Mouse (Mus musculus) CH12.LX (cell line): ENCODE results near the gene Cd2. TPM values are rescaled to one million over a fixed set of nuclear protein-coding genes. Genes with fewer than 3 reads are reported as not detected.

ENCODE experiments used
- DNase-seq: peaks from one replicate; pipeline ENCODE4 v3.0.0-alpha.2; 2013; ENCODE audit errors: extremely low read depth
- H3K27ac ChIP-seq: 2 replicates; pipeline ENCODE4 v1.5.1; 2012; ENCODE audit warnings: low read depth, mild to moderate bottlenecking, control low read depth, moderate library complexity; ENCODE audit not compliant: insufficient read depth
- H3K27me3 ChIP-seq: replicated peaks from 2 replicates; pipeline ENCODE3; 2012; ENCODE audit warnings: inconsistent platforms
- H3K36me3 ChIP-seq, 2 experiments: replicated peaks in 1 of 2; 2 replicates each; pipeline versions ENCODE3 to v1.6.1; 2012; ENCODE audit warnings: inconsistent platforms in 1 of 2, low read length in 1 of 2, mild to moderate bottlenecking in 1 of 2, mixed read lengths in 1 of 2, moderate library complexity in 1 of 2; ENCODE audit not compliant: control insufficient read depth in 1 of 2, insufficient read depth in 1 of 2
- H3K4me1 ChIP-seq, 2 experiments: 2 replicates each; pipeline ENCODE4 v1.6.1; 2012; ENCODE audit warnings: inconsistent platforms in 1 of 2, moderate library complexity in 1 of 2; ENCODE audit not compliant: insufficient read depth in 2 of 2, control insufficient read depth in 1 of 2
- H3K4me2 ChIP-seq: 2 replicates; pipeline ENCODE4 v1.6.1; 2012; ENCODE audit warnings: low read depth, mild to moderate bottlenecking, control low read depth; ENCODE audit not compliant: poor library complexity, insufficient read depth, severe bottlenecking
- H3K4me3 ChIP-seq, 3 experiments: fragments of 150-350 bp in 1 of 3; sonication (generic) in 1 of 3; replicated peaks in 1 of 3; 2 replicates each; pipeline versions ENCODE3 to v1.5.1; 2011 to 2012; ENCODE audit warnings: low read depth in 2 of 3, low read length in 2 of 3, mild to moderate bottlenecking in 2 of 3, moderate library complexity in 2 of 3, control low read depth in 1 of 3, improper control_type of control experiment in 1 of 3, inconsistent platforms in 1 of 3, mixed read lengths in 1 of 3; ENCODE audit not compliant: poor library complexity in 1 of 3
- H3K79me2 ChIP-seq: replicated peaks from 2 replicates; pipeline ENCODE4 v1.6.1; 2012; ENCODE audit warnings: mild to moderate bottlenecking, moderate library complexity; ENCODE audit not compliant: control insufficient read depth, poor library complexity, insufficient read depth, severe bottlenecking; ENCODE audit errors: extremely low read depth
- H3K9ac ChIP-seq: 2 replicates; pipeline ENCODE4 v1.6.1; 2012; ENCODE audit warnings: low read depth, mild to moderate bottlenecking, control low read depth, moderate library complexity; ENCODE audit not compliant: insufficient read depth
- H3K9me3 ChIP-seq: replicated peaks from 2 replicates; pipeline ENCODE3; 2012; ENCODE audit warnings: low read length, inconsistent platforms, mixed read lengths
- BHLHE40 ChIP-seq: IDR thresholded peaks from 2 replicates; pipeline ENCODE4 v1.6.1; 2011; ENCODE audit warnings: mild to moderate bottlenecking, low read depth, low read length, improper control_type of control experiment
- CTCF ChIP-seq, 2 experiments: IDR thresholded peaks in 1 of 2; conservative IDR thresholded peaks in 1 of 2; 2 replicates each; pipeline ENCODE4 v1.5.1; 2011 to 2012; ENCODE audit warnings: low read depth in 2 of 2, low read length in 2 of 2, improper control_type of control experiment in 1 of 2, inconsistent platforms in 1 of 2, mild to moderate bottlenecking in 1 of 2, moderate library complexity in 1 of 2
- E2F4 ChIP-seq: IDR thresholded peaks from 2 replicates; pipeline ENCODE4 v1.6.1; 2011; ENCODE audit warnings: low read depth, low read length, improper control_type of control experiment; ENCODE audit not compliant: insufficient replicate concordance
- ELF1 ChIP-seq: IDR thresholded peaks from 2 replicates; pipeline ENCODE4 v1.6.1; 2014; ENCODE audit warnings: low read depth, mild to moderate bottlenecking, inconsistent platforms, low read length, improper control_type of control experiment
- EP300 ChIP-seq: IDR thresholded peaks from 2 replicates; pipeline ENCODE4 v1.6.1; 2011; ENCODE audit warnings: low read length, improper control_type of control experiment
- ETS1 ChIP-seq: conservative IDR thresholded peaks from 2 replicates; pipeline ENCODE4 v1.6.1; 2012; ENCODE audit warnings: low read depth, mild to moderate bottlenecking, inconsistent platforms, low read length, improper control_type of control experiment, moderate library complexity
- HCFC1 ChIP-seq: IDR thresholded peaks from 2 replicates; pipeline ENCODE4 v1.6.1; 2012; ENCODE audit warnings: low read depth, mild to moderate bottlenecking, inconsistent platforms, low read length, improper control_type of control experiment
- IRF4 ChIP-seq: IDR thresholded peaks from 2 replicates; pipeline ENCODE4 v1.6.1; 2014; ENCODE audit warnings: low read depth, mild to moderate bottlenecking, inconsistent platforms, low read length, improper control_type of control experiment
- MAFK ChIP-seq: IDR thresholded peaks from 2 replicates; pipeline ENCODE4 v1.6.1; 2011; ENCODE audit warnings: low read length, improper control_type of control experiment; ENCODE audit not compliant: insufficient replicate concordance
- MXI1 ChIP-seq: IDR thresholded peaks from 2 replicates; pipeline ENCODE4 v1.6.1; 2011; ENCODE audit warnings: mild to moderate bottlenecking, low read depth, low read length, improper control_type of control experiment
- MYC ChIP-seq: IDR thresholded peaks from 2 replicates; pipeline ENCODE4 v1.6.1; 2011; ENCODE audit warnings: low read depth, mild to moderate bottlenecking, improper control_type of control experiment, low read length
- PAX5 ChIP-seq: IDR thresholded peaks from 2 replicates; pipeline ENCODE4 v1.6.1; 2012; ENCODE audit warnings: low read length, inconsistent platforms, mixed read lengths
- POLR2A ChIP-seq: IDR thresholded peaks from 2 replicates; pipeline ENCODE4 v1.6.1; 2011; ENCODE audit warnings: low read depth, mild to moderate bottlenecking, improper control_type of control experiment, low read length
- POLR2AphosphoS2 ChIP-seq: IDR thresholded peaks from 2 replicates; pipeline ENCODE4 v1.6.1; 2011; ENCODE audit warnings: low read depth, low read length, improper control_type of control experiment
- RCOR1 ChIP-seq: conservative IDR thresholded peaks from 2 replicates; pipeline ENCODE4 v1.6.1; 2012; ENCODE audit warnings: low read depth, mild to moderate bottlenecking, inconsistent platforms, low read length, improper control_type of control experiment
- TBP ChIP-seq: conservative IDR thresholded peaks from 2 replicates; pipeline ENCODE4 v1.6.1; 2011; ENCODE audit warnings: low read depth, low read length, improper control_type of control experiment
- TCF12 ChIP-seq: IDR thresholded peaks from 2 replicates; pipeline ENCODE4 v1.6.1; 2014; ENCODE audit warnings: low read depth, mild to moderate bottlenecking, inconsistent platforms, low read length, improper control_type of control experiment
- ZC3H11A ChIP-seq: IDR thresholded peaks from 2 replicates; pipeline ENCODE4 v1.6.1; 2012; ENCODE audit warnings: low read depth, mild to moderate bottlenecking, inconsistent platforms, low read length, improper control_type of control experiment
- ZKSCAN1 ChIP-seq: IDR thresholded peaks from 2 replicates; pipeline ENCODE4 v1.6.1; 2012; ENCODE audit warnings: low read depth, inconsistent platforms, low read length, improper control_type of control experiment, borderline replicate concordance
- ZMIZ1 ChIP-seq: IDR thresholded peaks from 2 replicates; pipeline ENCODE4 v1.6.1; 2012; ENCODE audit warnings: low read depth, mild to moderate bottlenecking, inconsistent platforms, low read length, improper control_type of control experiment
- ZNF384 ChIP-seq: IDR thresholded peaks from 2 replicates; pipeline ENCODE4 v1.6.1; 2012; ENCODE audit warnings: low read depth, low read length, improper control_type of control experiment, inconsistent platforms
- dilution Hi-C: fragments of 300-500 bp; cut with MboI; formaldehyde crosslinking; loops from 2 replicates; pipeline ENCODE4 v1.14.3; 2020; ENCODE audit warnings: low sequenced_read_pairs; ENCODE audit not compliant: extremely low pct_unique_long_range_greater_than_20kb, extremely low pct_ligation_motif_present
- in situ Hi-C: fragments of 300-500 bp; cut with MboI; formaldehyde crosslinking; loops from 3 replicates; pipeline ENCODE4 v1.14.3; 2019; ENCODE audit warnings: low sequenced_read_pairs, low pct_ligation_motif_present, low pct_unique_long_range_greater_than_20kb, mixed read lengths
- polyA plus RNA-seq: library from polyadenylated mRNA; unstranded; fragments of >175 nt; gene quantifications from 2 replicates; pipeline ENCODE4 v1.2.1, GENCODE M21; 2012; ENCODE audit warnings: low read depth; ENCODE audit not compliant: insufficient read length
- total RNA-seq, 2 experiments: library from RNA; depleted of rRNA; stranded (reverse); fragments of 300-350 nt in 1 of 2; fragments of >200 nt in 1 of 2; gene quantifications; 2 replicates each; pipeline ENCODE4 v1.2.3; 2012 to 2014

The Cd2 gene
- total and polyA plus RNA-seq, 3 experiments = 9.5 to 35.0 (median 18.0) TPM

- Histone ChIP-seq H3K27ac (no peak overlapping the region), H3K27me3 (no peaks in the 10 kb centered on the region), H3K4me2 (no peak overlapping the region), H3K9ac (no peak overlapping the region), H3K9me3 (no peaks in the 10 kb centered on the region), H3K36me3 (no peaks in the 10 kb centered on the region), H3K79me2 (no peaks in the 10 kb centered on the region), H3K4me1 (peaks cover 15 to 96% of the 10 kb centered on the region in 2 experiments), H3K4me3 (no peak overlapping the region)
- in situ Hi-C loops = loop anchor here (5.0 kb wide), 2 partner anchors 70 to 315 kb away; no protein-coding TSS in a partner anchor
- peak; percentile 67 for DNase-seq
- TF ChIP-seq BHLHE40 = 0 out of 2 replicates have a peak, but pooled peaks have one; percentile 31
- peak; percentile 63 for TF ChIP-seq ETS1
- 0 out of 2 replicates have a peak, but pooled peaks have one; percentile 28 for TF ChIP-seq EP300
- TF ChIP-seq TCF12 = peak; percentile 85
- TF ChIP-seq ZC3H11A = no peak
- TF ChIP-seq IRF4 = peak; percentile 38; the same call in 1 of the 2 replicates
- dilution Hi-C loops = no loop called here
These were observed 4.9 kb upstream of the Cd2 start for GRCm38 (mm10) chr3:101292611-101293010.

GRCm38 (mm10) chr3:101290587-101291520 is 3.1 kb upstream of the Cd2 start:
- H3K27me3 ChIP-seq = no peaks in the 10 kb centered on the region
- H3K4me3 ChIP-seq = no peak overlapping the region
- dilution Hi-C loops = no loop called here
- no peak overlapping the region for H3K9ac ChIP-seq
- peaks cover 18 to 96% of the 10 kb centered on the region in 2 experiments for H3K4me1 ChIP-seq
- no peaks in the 10 kb centered on the region for H3K79me2 ChIP-seq
- in situ Hi-C loops = loop anchor here (5.0 kb wide), 2 partner anchors 69 to 314 kb away; no protein-coding TSS in a partner anchor
- no peaks in the 10 kb centered on the region for H3K36me3 ChIP-seq
- no peak overlapping the region for H3K27ac ChIP-seq
- TF ChIP-seq PAX5 (no peak), RCOR1 (no peak), ELF1 (no peak), TBP (no peak), ZC3H11A (no peak), E2F4 (no peak), POLR2AphosphoS2 (no peak), EP300 (no peak), ETS1 (no peak), HCFC1 (no peak), ZNF384 (no peak), MAFK (no peak), MXI1 (no peak), ZMIZ1 (no peak), BHLHE40 (no peak), TCF12 (no peak), ZKSCAN1 (no peak), CTCF (conservative IDR thresholded peaks at IDR 0.05 in 1 of 2, IDR thresholded peaks at IDR 0.05 in 1 of 2; ENCODE audit: low read depth in 2 of 2, low read length in 2 of 2) (no peak), MYC (no peak), POLR2A (no peak)
- no peak for DNase-seq
- H3K9me3 ChIP-seq = no peaks in the 10 kb centered on the region
- H3K4me2 ChIP-seq = no peak overlapping the region
